ENCODE assay signal across 10 mouse cellular contexts in the genomic region with DNA sequence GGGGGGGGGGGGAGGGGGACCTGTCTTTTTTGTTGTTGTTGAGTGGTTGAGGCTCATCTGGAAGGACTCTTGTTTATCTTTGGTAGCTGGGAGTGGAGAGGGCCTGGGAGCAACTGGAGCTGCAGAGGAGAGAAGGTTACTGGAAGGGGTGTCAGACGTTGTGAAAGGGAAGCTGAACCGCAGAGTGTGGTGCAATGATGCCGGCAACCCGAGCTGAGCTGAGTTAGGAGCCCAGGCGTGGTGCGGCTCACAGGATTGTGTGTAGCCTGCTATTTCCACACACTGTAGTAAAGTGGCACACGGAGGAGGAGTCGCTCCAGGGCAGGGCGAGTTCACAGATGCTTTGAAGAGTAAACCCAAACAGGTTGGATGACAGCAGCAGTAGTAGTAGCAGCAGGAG. TPM values are rescaled to one million over a fixed set of nuclear protein-coding genes. Genes with fewer than 3 reads are reported as not detected.
DNase-seq lines count a peak whose midpoint lies in the region; ATAC-seq and TF ChIP-seq lines count a peak whose summit lies in the region.
"Had no signal": no experiment of that assay in that cellular context is flagged by ENCODE, and none has a peak within 500 bp of the region (broad histone marks: within the 10 kb centered on the region; RNA-seq: fewer than 3 reads in every experiment).

No protein-coding gene starts in this region.

- no peaks in the 10 kb centered on the region for H3K27me3 ChIP-seq in hindbrain, embryonic 11.5 days (ENCODE audit: control insufficient read depth, insufficient read depth, low read length)
- no peaks in the 10 kb centered on the region for H3K27me3 ChIP-seq in hindbrain, embryonic 10.5 days (ENCODE audit: insufficient read depth, poor library complexity, severe bottlenecking)
- no peaks in the 10 kb centered on the region for H3K27me3 ChIP-seq in lung, postnatal 0 days (replicated peaks; ENCODE audit: insufficient read depth, low read length)
- H3K27me3 ChIP-seq in neural tube, embryonic 15.5 days (replicated peaks): no peaks in the 10 kb centered on the region

- no peak for TF ChIP-seq EP300 in lung, postnatal 0 days (IDR thresholded peaks at IDR 0.05)

- H3K4me1 ChIP-seq in hindbrain, embryonic 11.5 days (replicated peaks; ENCODE audit: control insufficient read depth, insufficient read depth, low read length): no peaks in the 10 kb centered on the region
- peaks cover 11% of the 10 kb centered on the region; the same call in 1 of the 2 replicates for H3K4me1 ChIP-seq in hindbrain, embryonic 10.5 days (replicated peaks)
- no peaks in the 10 kb centered on the region for H3K4me1 ChIP-seq in lung, postnatal 0 days (ENCODE audit: insufficient read depth, low read depth, low read length)
- H3K4me1 ChIP-seq in neural tube, embryonic 15.5 days: no peaks in the 10 kb centered on the region

- no peak for TF ChIP-seq CTCF in lung, postnatal 0 days (IDR thresholded peaks at IDR 0.05)

- no peak overlapping the region for H3K27ac ChIP-seq in hindbrain, embryonic 11.5 days (ENCODE audit: low read depth, low read length)
- H3K27ac ChIP-seq in hindbrain, embryonic 10.5 days: no peak overlapping the region; the same call in 1 of the 2 replicates
- H3K27ac ChIP-seq in lung, postnatal 0 days (ENCODE audit: low read length): no peak overlapping the region
- H3K27ac ChIP-seq in neural tube, embryonic 15.5 days (replicated peaks): no peak overlapping the region
- H3K27ac ChIP-seq: liver, embryonic 14.5 days had no signal

- ATAC-seq in hindbrain, embryonic 11.5 days (ENCODE audit: low FRiP score): no peak
- peak; percentile 88 for ATAC-seq in lung, postnatal 0 days
- no peak for ATAC-seq in erythroid progenitor cell, adult 5-6 weeks (replicated peaks; ENCODE audit: low FRiP score, poor library complexity, severe bottlenecking)
- no peak for ATAC-seq in neural tube, embryonic 15.5 days (ENCODE audit: low FRiP score)

- H3K9me3 ChIP-seq in hindbrain, embryonic 11.5 days (ENCODE audit: control insufficient read depth, low read length): no peaks in the 10 kb centered on the region
- H3K9me3 ChIP-seq in hindbrain, embryonic 10.5 days: no peaks in the 10 kb centered on the region
- no peaks in the 10 kb centered on the region for H3K9me3 ChIP-seq in lung, postnatal 0 days (ENCODE audit: low read length)
- no peaks in the 10 kb centered on the region for H3K9me3 ChIP-seq in neural tube, embryonic 15.5 days (replicated peaks)

- no peak overlapping the region for H3K4me2 ChIP-seq in hindbrain, embryonic 11.5 days (replicated peaks; ENCODE audit: low read depth, low read length)
- no peak overlapping the region; the same call in 1 of the 2 replicates for H3K4me2 ChIP-seq in lung, postnatal 0 days (replicated peaks; ENCODE audit: low read depth, low read length)
- no peak overlapping the region for H3K4me2 ChIP-seq in neural tube, embryonic 15.5 days

- WGBS in hindbrain, embryonic 11.5 days: 53% methylated on average over 9 of the region's 9 CpGs
- WGBS in hindbrain, embryonic 10.5 days: 58% methylated on average over 9 of the region's 9 CpGs
- WGBS in lung, postnatal 0 days: 25% methylated on average over 9 of the region's 9 CpGs
- WGBS in neural tube, embryonic 15.5 days: 56% methylated on average over 9 of the region's 9 CpGs

- H3K36me3 ChIP-seq in hindbrain, embryonic 11.5 days (ENCODE audit: control insufficient read depth, insufficient read depth, low read length): no peaks in the 10 kb centered on the region
- no peaks in the 10 kb centered on the region for H3K36me3 ChIP-seq in hindbrain, embryonic 10.5 days
- no peaks in the 10 kb centered on the region for H3K36me3 ChIP-seq in lung, postnatal 0 days (ENCODE audit: insufficient read depth, low read length)
- H3K36me3 ChIP-seq in neural tube, embryonic 15.5 days: no peaks in the 10 kb centered on the region

- DNase-seq in hindbrain, embryonic 11.5 days (ENCODE audit: low spot score): peak; percentile 10
- DNase-seq in hindbrain, embryonic 10.5 days (ENCODE audit: low spot score): no peak
- DNase-seq in ZHBTc4 (ENCODE audit: low read depth, low spot score): peak; percentile 23
- peak; percentile 26 for DNase-seq in forelimb bud, embryonic 11.5 days (ENCODE audit: low read depth, low spot score)
- peak; percentile 91 for DNase-seq in lung, postnatal 0 days (ENCODE audit: low spot score)
- DNase-seq in cerebellum, adult 9-11 months: no peak
- DNase-seq: thymus, postnatal 4 days had no signal

- H3K4me3 ChIP-seq in hindbrain, embryonic 11.5 days (ENCODE audit: low read depth, low read length): no peak overlapping the region
- no peak overlapping the region for H3K4me3 ChIP-seq in hindbrain, embryonic 10.5 days
- H3K4me3 ChIP-seq in lung, postnatal 0 days (ENCODE audit: low read depth, low read length): no peak overlapping the region
- no peak overlapping the region for H3K4me3 ChIP-seq in neural tube, embryonic 15.5 days (replicated peaks)

- no peak overlapping the region for H3K9ac ChIP-seq in hindbrain, embryonic 11.5 days (ENCODE audit: low read depth, low read length)
- H3K9ac ChIP-seq in lung, postnatal 0 days (replicated peaks; ENCODE audit: low read depth): no peak overlapping the region
- no peak overlapping the region for H3K9ac ChIP-seq in neural tube, embryonic 15.5 days (replicated peaks)
- H3K9ac ChIP-seq: liver, embryonic 14.5 days had no signal

RNA-seq across cellular contexts. Expression of a gene that starts 41.6 kb away (rescaled TPM):
- polyA plus RNA-seq in hindbrain, embryonic 11.5 days (2014; fragmentation: Nextera tagmentation; extraction: Ambion mirVana): 6.0 and 6.6 TPM in 2 replicates
- 4.5 and 7.5 TPM in 2 replicates for polyA plus RNA-seq in hindbrain, embryonic 10.5 days (2016; fragmentation: Nextera tagmentation; extraction: Ambion mirVana)
- 266 and 283 TPM in 2 replicates for polyA plus RNA-seq in lung, postnatal 0 days (2015; fragmentation: Nextera tagmentation; extraction: Ambion mirVana)
- 0.84 TPM in 1 of 2 replicates, not detected in the other for total RNA-seq in erythroid progenitor cell, adult 5-6 weeks (2015; ENCODE audit: low replicate concordance)
- total RNA-seq in erythroid progenitor cell, adult 5-6 weeks (2017; ENCODE audit: low replicate concordance): not detected in 2 replicates
- 23.0 and 24.1 TPM in 2 replicates for polyA plus RNA-seq in neural tube, embryonic 15.5 days (2015; fragmentation: Nextera tagmentation; extraction: Ambion mirVana)

Comparison
In these comparisons a context has a peak if more than half of its experiments do, and no peak if none do; other contexts are left out.
1. DNase-seq: peak in hindbrain, embryonic 11.5 days (single experiment), ZHBTc4 (single experiment), forelimb bud, embryonic 11.5 days (single experiment) and lung, postnatal 0 days (single experiment); none in hindbrain, embryonic 10.5 days (single experiment) and cerebellum, adult 9-11 months (single experiment).
2. RNA of a gene that starts 41.6 kb away (polyA plus RNA-seq): 266 to 283 TPM in lung, postnatal 0 days; 23.0 to 24.1 TPM in neural tube, embryonic 15.5 days, 4.5 to 7.5 TPM in hindbrain, embryonic 10.5 days and 6.0 to 6.6 TPM in hindbrain, embryonic 11.5 days; every median in the first group is over 10 times any median in the second.